Mouse (Mus musculus): ENCODE measurements at regions not wholly inside any gene's neighbourhood (a gene's known extent, or its start where the extent isn't known, plus 50 kb on each side); places are given as distances from the start of the nearest gene placed in this dataset.

DNA sequence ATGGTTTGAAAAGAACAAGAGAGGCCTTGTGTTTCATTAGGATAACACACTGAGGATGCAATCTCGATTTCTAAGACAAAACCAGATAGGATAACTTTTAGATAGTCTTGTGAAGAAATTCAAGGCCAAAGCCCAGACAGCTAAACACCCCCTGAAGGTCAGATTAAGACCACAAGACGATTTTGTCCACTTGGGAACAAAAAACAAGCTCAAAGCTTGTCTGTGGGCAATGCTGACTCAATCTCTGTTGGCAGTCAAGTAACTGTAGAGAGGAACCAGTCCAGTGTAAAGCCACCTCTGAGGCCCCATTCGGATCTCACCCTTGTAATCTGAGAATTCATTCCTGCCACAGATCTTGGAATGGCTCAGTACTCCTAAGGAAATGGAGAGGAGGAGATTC, 75.7 kb upstream of the Slc39a10 start:
- no peak for ATAC-seq (replicated peaks; ENCODE audit: insufficient number of reproducible peaks, low FRiP score, low TSS enrichment, poor library complexity, severe bottlenecking)

- no peak for ATAC-seq (replicated peaks; ENCODE audit: insufficient number of reproducible peaks, low FRiP score, low TSS enrichment, poor library complexity, severe bottlenecking)
Observed at GRCm38 (mm10) chr1:46966917-46967266, 74.2 kb upstream of the Slc39a10 start.

GRCm38 (mm10) chr1:46965996-46966916, 73.6 kb upstream of the Slc39a10 start:
- ATAC-seq (replicated peaks; ENCODE audit: insufficient number of reproducible peaks, low FRiP score, low TSS enrichment, poor library complexity, severe bottlenecking) = no peak

DNA sequence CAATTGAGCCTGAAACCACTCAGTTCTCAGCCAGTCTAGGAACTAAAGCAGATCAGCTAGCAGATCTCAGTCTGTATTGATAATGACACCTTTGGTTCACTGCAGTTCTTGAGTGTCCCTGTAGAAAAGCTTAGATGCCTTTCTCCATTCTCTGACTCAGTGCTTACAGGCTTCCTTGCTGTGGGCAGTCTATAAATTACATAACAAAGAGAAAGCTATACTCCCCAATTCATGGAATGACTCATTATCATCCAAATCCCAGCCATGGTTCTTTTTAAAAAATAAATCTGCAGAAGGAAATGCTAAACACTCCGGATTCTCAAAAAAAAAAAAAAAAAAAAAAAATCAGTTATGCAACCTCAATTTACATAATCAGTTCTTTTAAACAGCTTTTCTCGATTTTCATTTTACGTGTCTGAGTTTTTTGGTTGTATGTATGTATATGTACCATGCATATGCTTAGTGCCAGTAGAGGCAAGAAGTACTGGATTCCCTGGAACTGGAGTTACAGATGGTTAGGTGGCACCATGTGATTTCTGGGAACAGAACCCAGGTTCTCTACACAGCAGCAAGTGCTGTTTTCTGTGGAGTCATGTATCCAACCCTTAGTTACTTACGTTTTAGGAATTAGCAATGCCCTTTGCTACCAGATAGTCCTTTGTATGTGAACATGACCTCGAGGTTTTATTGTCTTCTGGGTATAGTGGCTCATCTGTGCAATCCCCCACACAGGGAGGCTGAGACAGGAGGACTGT, 71.5 kb upstream of the Slc39a10 start:
- no peak for ATAC-seq (replicated peaks; ENCODE audit: insufficient number of reproducible peaks, low FRiP score, low TSS enrichment, poor library complexity, severe bottlenecking)

Measured in monocyte, adult 5-6 weeks (primary cell).